Mouse (Mus musculus): Measurements from ENCODE around the gene Btnl10.

Btnl10 gene

GRCm38 (mm10) chr11:58959186-58959825, 41.6 kb downstream of the Btnl10 start:
- DNase-seq (ENCODE audit: low spot score in 2 of 2) = no peak

DNA sequence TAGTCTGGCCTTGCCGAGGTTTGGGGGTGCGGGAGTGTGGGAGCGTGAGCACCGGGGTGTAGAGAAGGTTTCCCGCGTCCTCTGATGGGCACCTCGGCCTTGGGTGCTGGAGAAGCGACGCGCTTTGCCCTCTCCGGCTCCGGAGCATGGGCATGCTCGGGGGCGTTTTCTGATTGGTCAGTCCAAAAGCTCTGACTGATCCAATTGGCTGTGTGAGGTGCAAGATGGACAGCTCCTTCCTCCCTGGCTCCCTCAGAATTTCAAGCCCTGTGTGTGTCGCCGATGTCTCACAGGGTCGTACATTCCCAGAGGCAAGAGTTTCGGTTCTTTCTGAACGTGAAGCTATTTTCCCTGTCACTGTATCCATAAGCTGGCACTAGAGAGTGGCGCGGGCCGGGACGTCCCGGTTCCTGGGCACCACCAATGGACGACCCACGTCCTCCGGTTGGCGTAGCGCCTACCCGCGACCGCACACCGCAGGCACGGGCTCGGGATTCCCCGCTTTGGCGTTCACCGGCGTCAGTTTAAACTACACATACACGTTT, 42.3 kb downstream of the Btnl10 start:
- peak; percentile 59 to 64 for DNase-seq (ENCODE audit: low spot score in 2 of 2)

DNA sequence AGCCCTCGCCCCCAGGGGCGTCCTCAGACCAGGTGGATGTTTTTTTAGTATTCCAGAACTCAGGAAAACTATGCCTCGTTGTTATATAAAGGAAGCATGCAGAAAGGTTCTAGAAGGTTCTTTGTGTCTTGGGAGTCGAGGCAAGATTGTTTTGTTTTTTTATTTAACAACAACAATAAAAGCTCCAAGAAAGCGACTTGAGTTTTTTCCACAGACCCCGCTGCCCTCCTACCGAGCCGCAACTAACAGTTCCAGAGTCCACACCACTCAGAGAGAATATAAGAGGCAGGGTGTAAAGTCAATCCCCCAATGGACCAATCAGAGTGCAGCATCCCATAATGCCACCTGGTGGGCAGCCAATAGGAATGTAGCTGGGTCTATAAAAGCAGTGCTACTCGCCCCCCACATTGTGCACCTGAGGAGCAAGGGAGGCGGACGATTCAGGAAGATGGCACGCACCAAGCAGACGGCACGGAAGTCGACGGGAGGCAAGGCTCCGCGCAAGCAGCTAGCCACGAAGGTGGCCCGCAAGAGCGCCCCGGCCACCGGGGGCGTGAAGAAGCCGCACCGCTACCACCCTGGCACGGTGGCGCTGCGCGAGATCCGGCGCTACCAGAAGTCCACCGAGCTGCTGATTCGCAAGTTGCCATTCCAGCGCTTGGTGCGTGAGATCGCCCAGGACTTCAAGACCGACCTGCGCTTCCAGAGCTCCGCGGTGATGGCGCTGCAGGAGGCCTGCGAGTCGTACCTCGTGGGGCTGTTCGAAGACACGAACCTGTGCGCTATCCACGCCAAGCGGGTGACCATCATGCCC, 43.9 kb downstream of the Btnl10 start:
- no peak for DNase-seq (ENCODE audit: low spot score in 2 of 2)

DNA sequence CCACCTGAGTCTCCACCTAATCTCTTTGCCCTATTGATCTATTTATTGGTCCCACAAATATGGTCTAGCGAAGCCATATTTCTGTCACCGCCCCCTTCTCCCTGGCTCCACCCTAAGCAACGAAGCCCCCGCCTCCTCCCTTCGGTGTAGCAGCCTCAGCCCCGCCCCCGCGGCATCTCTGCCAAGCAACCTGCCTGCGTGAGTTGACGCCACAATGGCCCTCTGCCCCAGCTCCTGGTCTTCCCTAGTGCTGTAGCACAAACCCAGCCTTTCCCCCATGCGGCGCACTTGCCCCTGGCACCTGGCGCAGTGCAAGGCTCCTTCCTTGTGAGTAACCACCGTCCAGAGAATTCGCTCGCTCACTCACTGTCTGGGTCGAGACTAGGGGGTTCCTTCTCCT, 45.8 kb downstream of the Btnl10 start:
- no peak for DNase-seq (ENCODE audit: low spot score in 2 of 2)

DNA sequence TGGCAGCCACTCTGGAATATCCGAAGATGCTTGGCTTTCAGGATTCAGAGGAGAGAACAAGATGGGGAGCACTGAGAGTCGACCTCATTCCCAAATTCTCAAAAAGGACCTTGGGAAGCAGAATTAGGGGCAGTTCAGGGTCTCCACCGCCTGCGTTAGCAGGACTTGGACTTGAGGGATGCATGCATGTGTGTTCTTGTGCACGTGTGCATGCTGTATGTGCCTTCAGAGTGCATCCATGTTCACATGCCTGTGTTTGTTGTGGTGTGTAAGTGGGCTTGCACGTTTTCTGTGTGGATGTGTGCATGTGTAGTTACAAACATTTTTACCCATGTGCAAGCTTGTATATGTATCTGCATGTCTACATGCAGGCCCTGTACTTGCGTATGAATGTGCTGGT, 46.5 kb downstream of the Btnl10 start:
- DNase-seq (ENCODE audit: low spot score in 2 of 2) = no peak

GRCm38 (mm10) chr11:58965001-58965760, 47.5 kb downstream of the Btnl10 start:
- DNase-seq (ENCODE audit: low spot score in 2 of 2) = no peak

- no peak for DNase-seq (ENCODE audit: low spot score in 2 of 2)
These were observed 49.6 kb downstream of the Btnl10 start for GRCm38 (mm10) chr11:58967346-58967745.

DNA sequence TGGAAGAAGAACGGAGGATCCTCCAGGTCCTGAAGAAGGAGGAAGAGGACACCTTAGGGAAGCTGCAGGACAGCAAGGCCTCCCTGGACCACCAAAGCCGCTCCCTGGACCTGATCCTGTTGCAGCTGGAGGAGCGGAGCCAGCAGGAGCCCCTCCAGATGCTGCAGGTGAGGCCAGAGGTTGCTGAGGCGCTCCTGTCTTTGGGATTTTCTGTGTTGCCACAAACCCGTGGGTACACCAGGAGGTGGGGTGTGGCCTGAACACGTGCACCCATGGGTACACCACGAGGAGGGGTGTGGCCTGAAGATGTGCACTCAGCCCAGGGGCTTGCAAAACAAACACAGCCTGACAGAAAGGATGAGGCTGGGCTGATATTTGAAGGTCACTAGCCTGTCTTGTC, 50.8 kb downstream of the Btnl10 start:
- DNase-seq (ENCODE audit: low spot score in 2 of 2) = no peak

DNA sequence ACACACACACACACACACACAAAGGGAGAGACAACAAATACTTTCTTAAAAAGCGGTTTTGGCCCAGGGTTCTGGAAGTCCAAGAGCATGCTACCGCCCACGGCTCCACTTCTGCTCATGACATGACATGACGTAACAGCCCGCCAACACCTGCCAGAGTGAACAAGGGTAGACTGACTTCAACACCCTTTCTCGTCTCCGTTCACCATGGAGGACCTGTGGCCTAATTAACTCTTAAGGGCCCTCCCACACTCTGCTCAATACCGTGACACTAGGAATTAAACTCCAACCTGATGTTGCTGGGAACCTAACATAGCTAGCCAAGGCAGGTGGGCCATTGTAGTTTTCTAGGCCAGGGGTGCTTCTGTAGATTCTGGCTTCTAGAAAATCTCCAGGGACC, 51.3 kb downstream of the Btnl10 start:
- DNase-seq (ENCODE audit: low spot score in 2 of 2) = no peak

DNA sequence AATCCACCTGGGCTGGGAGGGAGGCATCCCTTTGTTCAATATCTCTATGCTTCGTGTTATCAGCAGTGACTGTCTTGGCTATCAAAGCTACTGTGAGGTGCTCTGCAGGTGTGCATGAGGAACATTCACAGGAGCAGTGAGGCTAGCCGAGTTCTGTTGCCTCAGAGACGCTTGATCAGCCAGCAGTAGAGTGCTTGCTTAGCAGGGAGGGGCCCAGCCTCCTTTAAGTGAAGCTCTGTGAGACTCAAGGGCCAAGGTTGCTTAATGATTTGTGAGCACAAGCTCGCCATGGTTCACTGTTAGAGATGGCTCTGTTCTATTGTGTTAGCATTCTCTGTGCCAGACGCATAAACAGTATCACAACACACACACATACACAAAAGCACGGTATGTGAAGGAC, 52.0 kb downstream of the Btnl10 start:
- no peak for DNase-seq (ENCODE audit: low spot score in 2 of 2)

DNA sequence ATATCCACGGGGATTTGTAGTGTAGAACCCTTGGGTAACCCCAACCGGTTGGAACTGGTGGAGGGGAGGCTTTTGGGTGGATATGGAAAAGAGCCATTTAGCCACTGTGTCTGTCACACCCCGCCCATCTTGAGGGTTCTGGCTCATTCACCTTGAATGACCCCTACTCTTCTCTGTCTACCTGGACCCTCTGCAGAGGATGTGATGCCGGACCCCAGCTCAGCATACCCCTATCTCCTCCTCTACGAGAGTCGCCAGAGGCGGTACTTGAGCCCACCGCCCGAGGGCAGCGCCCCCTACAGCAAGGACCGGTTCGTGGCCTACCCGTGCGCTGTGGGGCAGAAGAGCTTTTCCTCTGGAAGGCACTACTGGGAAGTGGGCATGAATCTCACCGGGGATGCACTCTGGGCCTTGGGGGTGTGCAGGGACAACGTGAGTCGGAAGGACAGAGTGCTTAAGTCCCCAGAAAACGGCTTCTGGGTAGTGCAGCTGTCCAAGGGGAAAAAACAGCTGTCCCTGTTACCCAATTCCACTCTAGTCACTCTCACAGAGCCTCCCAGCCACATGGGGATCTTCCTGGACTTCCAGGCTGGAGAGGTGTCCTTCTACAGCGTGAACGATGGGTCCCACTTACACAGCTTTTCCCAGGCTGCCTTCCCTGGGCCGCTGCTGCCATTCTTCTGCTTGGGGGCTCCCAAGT, 53.3 kb downstream of the Btnl10 start:
- DNase-seq (ENCODE audit: low spot score in 2 of 2) = no peak

DNA sequence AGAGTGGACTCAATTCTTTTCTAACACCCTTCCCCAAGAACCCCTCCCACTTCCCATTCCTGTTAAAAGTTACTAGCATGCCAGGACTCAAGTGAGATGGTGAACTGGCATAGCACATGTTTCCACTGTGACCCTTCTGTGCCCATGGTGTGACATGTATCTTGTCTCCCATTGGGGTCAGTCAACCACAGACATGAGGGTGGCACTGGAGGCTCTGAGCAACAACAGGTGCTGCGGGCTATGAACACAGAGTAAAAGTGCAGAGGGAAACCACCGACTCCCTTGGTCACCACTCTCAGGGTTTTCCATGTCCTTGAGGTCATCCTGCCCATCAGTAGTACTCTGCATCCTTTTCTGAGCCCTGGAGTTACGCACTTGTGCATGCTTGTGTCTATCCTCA, 54.1 kb downstream of the Btnl10 start:
- no peak for DNase-seq (ENCODE audit: low spot score in 2 of 2)

- DNase-seq (ENCODE audit: low spot score in 2 of 2) = no peak
These were observed 56.7 kb downstream of the Btnl10 start for GRCm38 (mm10) chr11:58974414-58974813.
